Mouse (Mus musculus): ENCODE measurements around the gene Olfr727. TPM values are rescaled to one million over a fixed set of nuclear protein-coding genes. Genes with fewer than 3 reads are reported as not detected.

The Olfr727 gene
- polyA plus RNA-seq (2017; shearing (Covaris generic)) = under 1 TPM in 1 of 2 experiments, not detected in 1; 0.89 TPM

GRCm38 (mm10) chr14:50122886-50123285, at the start of gene Olfr727:
TSS of gene Olfr727 (plus strand) at chr14:50123186.

GRCm38 (mm10) chr14:50090853-50091252, 32.1 kb upstream of the Olfr727 start, which contains the start of gene Olfr726:
TSS of gene Olfr726 (minus strand) at chr14:50090953.

GRCm38 (mm10) chr14:50142580-50142979, 19.6 kb downstream of the Olfr727 start, which contains the start of gene Olfr728:
TSS of gene Olfr728 (minus strand) at chr14:50142680.

GRCm38 (mm10) chr14:50152810-50153209, 29.8 kb downstream of the Olfr727 start, which contains the start of gene Olfr729:
TSS of gene Olfr729 (minus strand) at chr14:50152910.

Other genes starting within 250 kb of the Olfr727 start
- gene Olfr722, start 221.2 kb upstream of the Olfr727 start, polyA plus RNA-seq (2017; shearing (Covaris generic)) = 1 to 10 TPM in 1 of 2 experiments, not detected in 1; 1.2 TPM
- not detected for gene Olfr723, start 191.4 kb upstream of the Olfr727 start, polyA plus RNA-seq (2017; shearing (Covaris generic))
- gene Olfr724, start 159.9 kb upstream of the Olfr727 start, polyA plus RNA-seq (2017; shearing (Covaris generic)) = not detected
- gene Olfr725, start 82.8 kb upstream of the Olfr727 start, polyA plus RNA-seq (2017; shearing (Covaris generic)) = not detected
- gene Olfr726, start 32.2 kb upstream of the Olfr727 start, polyA plus RNA-seq (2017; shearing (Covaris generic)) = under 1 TPM; 0.22 to 0.37 TPM
- under 1 TPM in 1 of 2 experiments, not detected in 1; 0.42 TPM for gene Olfr728, start 19.5 kb downstream of the Olfr727 start, polyA plus RNA-seq (2017; shearing (Covaris generic))
- gene Olfr729, start 29.7 kb downstream of the Olfr727 start, polyA plus RNA-seq (2017; shearing (Covaris generic)) = under 1 TPM; 0.08 to 0.43 TPM
- not detected for gene Olfr730, start 65.0 kb downstream of the Olfr727 start, polyA plus RNA-seq (2017; shearing (Covaris generic))
- gene Olfr731, start 118.7 kb downstream of the Olfr727 start, polyA plus RNA-seq (2017; shearing (Covaris generic)) = under 1 TPM; 0.10 to 0.11 TPM
- gene Olfr732, start 161.0 kb downstream of the Olfr727 start, polyA plus RNA-seq (2017; shearing (Covaris generic)) = under 1 TPM; 0.17 to 0.23 TPM
- under 1 TPM in 1 of 2 experiments, not detected in 1; 0.22 TPM for gene Olfr733, start 178.3 kb downstream of the Olfr727 start, polyA plus RNA-seq (2017; shearing (Covaris generic))
- under 1 TPM in 1 of 2 experiments, not detected in 1; 0.04 TPM for gene Olfr734, start 203.6 kb downstream of the Olfr727 start, polyA plus RNA-seq (2017; shearing (Covaris generic))
- not detected for gene Olfr735, start 225.7 kb downstream of the Olfr727 start, polyA plus RNA-seq (2017; shearing (Covaris generic))
- gene Tlr11, start 234.7 kb downstream of the Olfr727 start, polyA plus RNA-seq (2017; shearing (Covaris generic)) = not detected

All from inflammation-experienced regulatory T-cells (primary cell).